Mouse (Mus musculus): Measurements from ENCODE around the gene Grm6.

The Grm6 gene

GRCm38 (mm10) chr11:50914461-50914860 is 64.0 kb downstream of the Grm6 start:
- DNase-seq (ENCODE audit: low spot score), result no peak

Measured in ovary, adult 18-20 months (tissue).